In the genomic region with DNA sequence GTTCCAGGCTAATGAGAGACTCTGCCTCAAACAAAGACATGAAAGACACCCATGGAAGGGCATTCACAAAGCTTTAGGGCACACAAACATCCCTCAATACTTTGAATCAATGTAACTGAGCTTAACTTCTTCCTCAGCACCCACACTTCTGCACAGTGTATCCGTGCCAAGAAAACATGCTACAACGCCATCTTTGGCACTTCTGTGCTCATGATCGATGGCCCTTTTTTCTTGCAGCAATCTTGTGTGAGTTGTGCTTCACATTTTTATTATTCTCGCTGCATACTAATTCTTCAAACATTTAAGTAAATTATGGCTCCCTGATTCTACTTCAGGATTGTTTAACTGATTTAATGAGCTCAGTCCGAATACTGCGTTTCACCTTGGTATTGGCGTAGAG, we compare ENCODE assay signal across 27 mouse cellular contexts.
"Had no signal": no experiment of that assay in that cellular context is flagged by ENCODE, and none has a peak within 500 bp of the region (broad histone marks: within the 10 kb centered on the region; RNA-seq: fewer than 3 reads in every experiment).

No protein-coding gene starts in this region.

- H3K4me2 ChIP-seq: heart, embryonic 11.5 days; heart, embryonic 13.5 days; heart, embryonic 15.5 days; hindbrain, embryonic 13.5 days; hindbrain, embryonic 15.5 days; kidney, embryonic 15.5 days; limb, embryonic 13.5 days; limb, embryonic 15.5 days; liver, embryonic 12.5 days had no signal

- ATAC-seq: hindbrain, postnatal 0 days; intestine, embryonic 16.5 days; liver, embryonic 12.5 days had no signal

- H3K4me1 ChIP-seq: kidney, embryonic 15.5 days; limb, embryonic 15.5 days; liver, embryonic 12.5 days had no signal

- DNase-seq: gastrocnemius, postnatal 14 days; gastrocnemius, postnatal 36 days; heart, adult 11 months; heart, adult 2 months; heart, postnatal 14 days; heart, postnatal 36 days; kidney, adult 11 months; kidney, adult 2 months; kidney, adult 9 months; kidney, postnatal 14 days; kidney, postnatal 36 days; layer of hippocampus, adult 9-11 months; layer of hippocampus, postnatal 36 days; left cerebral cortex, postnatal 4 days had no signal

- H3K27me3 ChIP-seq: heart, embryonic 13.5 days; heart, embryonic 15.5 days; hindbrain, embryonic 13.5 days; hindbrain, embryonic 15.5 days; kidney, embryonic 15.5 days; limb, embryonic 13.5 days; limb, embryonic 15.5 days; liver, embryonic 12.5 days had no signal

- H3K9me3 ChIP-seq: heart, embryonic 15.5 days; hindbrain, embryonic 13.5 days; hindbrain, embryonic 15.5 days; kidney, embryonic 15.5 days; limb, embryonic 15.5 days; liver, embryonic 12.5 days had no signal

- H3K4me3 ChIP-seq: heart, adult 2 months; heart, embryonic 13.5 days; heart, embryonic 15.5 days; hindbrain, embryonic 13.5 days; hindbrain, embryonic 15.5 days; kidney, embryonic 15.5 days; limb, embryonic 13.5 days; limb, embryonic 15.5 days; liver, embryonic 12.5 days had no signal

- H3K27ac ChIP-seq: heart, adult 2 months; heart, embryonic 13.5 days; heart, embryonic 15.5 days; hindbrain, embryonic 15.5 days; hindbrain, postnatal 0 days; kidney, embryonic 15.5 days; kidney, postnatal 0 days; limb, embryonic 13.5 days; limb, embryonic 15.5 days; liver, embryonic 12.5 days; liver, embryonic 14.5 days had no signal

- H3K36me3 ChIP-seq: heart, embryonic 13.5 days; heart, embryonic 15.5 days; hindbrain, embryonic 13.5 days; hindbrain, embryonic 15.5 days; kidney, embryonic 15.5 days; limb, embryonic 13.5 days; limb, embryonic 15.5 days; liver, embryonic 12.5 days had no signal

- H3K9ac ChIP-seq: heart, embryonic 13.5 days; heart, embryonic 15.5 days; hindbrain, embryonic 13.5 days; hindbrain, embryonic 15.5 days; kidney, embryonic 15.5 days; limb, embryonic 13.5 days; limb, embryonic 15.5 days; liver, embryonic 12.5 days; liver, embryonic 14.5 days had no signal
